Mouse (Mus musculus): ENCODE results near the gene Corin. TPM values are rescaled to one million over a fixed set of nuclear protein-coding genes. Genes with fewer than 3 reads are reported as not detected.

Corin gene
- polyA plus RNA-seq, 1 experiment from 2014 or later = 3.1 TPM

Other genes starting within 250 kb of the Corin start
- gene Nfxl1, start 55.2 kb upstream of the Corin start, polyA plus RNA-seq (2014; fragmentation: Nextera tagmentation; extraction: Ambion mirVana) = 14.7 and 15.4 TPM in 2 replicates
- 0.53 TPM in 1 of 2 replicates, not detected in the other for gene Zar1, start 76.8 kb upstream of the Corin start, polyA plus RNA-seq (2014; fragmentation: Nextera tagmentation; extraction: Ambion mirVana)
- gene Gm5868, start 83.1 kb upstream of the Corin start, polyA plus RNA-seq (2014; fragmentation: Nextera tagmentation; extraction: Ambion mirVana) = 0.80 and 0.90 TPM in 2 replicates
- not detected in 2 replicates for gene Cnga1, start 139.8 kb upstream of the Corin start, polyA plus RNA-seq (2014; fragmentation: Nextera tagmentation; extraction: Ambion mirVana)
- gene Nipal1, start 143.3 kb upstream of the Corin start, polyA plus RNA-seq (2014; fragmentation: Nextera tagmentation; extraction: Ambion mirVana) = 0.92 and 0.94 TPM in 2 replicates
- gene Txk, start 248.3 kb upstream of the Corin start, polyA plus RNA-seq (2014; fragmentation: Nextera tagmentation; extraction: Ambion mirVana) = not detected in 2 replicates

All from liver, embryonic 11.5 days (tissue).